Mouse (Mus musculus): ENCODE results near the gene Pjvk.

Pjvk gene

DNA sequence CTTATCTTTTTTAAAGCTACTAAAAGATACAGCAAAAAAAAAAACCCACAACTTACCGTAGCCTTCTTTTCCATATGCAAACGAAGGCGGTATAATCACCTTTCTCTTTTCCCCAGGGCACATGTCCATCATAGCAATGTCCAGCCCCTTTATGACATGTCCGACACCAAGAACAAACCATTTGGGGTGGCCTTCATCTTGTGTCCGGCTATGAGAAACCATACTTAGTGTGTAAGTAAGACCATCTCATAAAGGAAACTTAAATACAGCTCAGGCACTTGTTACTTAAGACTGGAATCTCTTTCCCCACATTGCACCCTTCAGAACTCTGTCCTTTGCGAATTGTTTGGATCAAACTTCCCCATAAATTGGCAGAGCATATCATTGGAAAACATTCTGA is 23.4 kb downstream of the Pjvk start:
- no peak for DNase-seq

DNA sequence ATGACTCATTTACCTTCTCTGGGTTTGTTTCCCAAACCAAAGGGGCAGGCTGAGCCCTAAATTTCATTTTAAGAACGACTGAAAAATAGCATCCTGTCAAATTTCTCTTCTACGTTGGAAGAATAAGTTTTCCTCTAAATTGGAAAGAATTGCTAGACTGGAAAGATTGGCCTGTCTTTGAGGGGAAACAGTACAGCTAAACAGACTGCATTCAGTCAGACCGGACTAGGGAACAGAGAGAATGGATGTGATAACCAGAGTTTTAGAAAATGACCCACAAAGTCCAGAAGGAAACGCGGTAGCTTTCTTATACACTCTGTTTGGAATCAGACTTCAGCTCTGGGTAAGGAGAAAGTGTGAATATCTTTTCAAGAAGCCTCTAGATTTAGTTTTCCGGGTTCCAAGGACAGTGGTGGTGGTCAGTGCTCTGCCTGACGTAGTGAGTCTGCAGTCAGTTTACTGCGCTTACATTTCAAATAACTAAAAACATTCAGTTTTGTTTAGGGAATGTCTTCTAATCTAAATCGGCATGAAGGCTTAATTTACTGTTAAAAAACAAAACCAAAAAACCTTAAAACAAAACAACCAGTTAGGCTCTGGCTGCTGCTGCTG is 24.0 kb downstream of the Pjvk start:
- DNase-seq: no peak

DNA sequence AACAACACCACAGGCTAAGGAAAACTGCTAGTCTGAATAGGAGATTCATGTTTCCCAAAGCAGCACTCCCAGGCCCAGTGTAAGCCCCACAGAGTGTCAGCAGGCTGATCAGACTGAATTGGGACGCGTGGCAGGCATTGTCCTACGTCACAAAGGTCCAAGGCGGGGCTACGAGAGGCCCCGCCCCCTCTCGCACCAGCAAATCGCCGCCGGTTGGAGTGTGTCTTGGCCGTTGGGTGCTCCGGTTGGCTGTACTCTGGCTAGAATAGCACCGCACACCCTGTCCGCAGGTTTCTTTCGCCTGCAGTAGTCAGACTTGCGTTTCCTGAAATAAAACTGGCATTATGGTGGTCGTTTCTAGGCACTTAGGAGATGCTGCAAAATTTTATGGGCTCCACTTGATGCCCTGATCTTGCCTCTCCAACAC is 24.7 kb downstream of the Pjvk start, which contains the start of gene Fkbp7:
TSS of gene Fkbp7 (minus strand) at position 151 of the 427 bp plus-strand sequence.
- peak; percentile 85 for DNase-seq

DNA sequence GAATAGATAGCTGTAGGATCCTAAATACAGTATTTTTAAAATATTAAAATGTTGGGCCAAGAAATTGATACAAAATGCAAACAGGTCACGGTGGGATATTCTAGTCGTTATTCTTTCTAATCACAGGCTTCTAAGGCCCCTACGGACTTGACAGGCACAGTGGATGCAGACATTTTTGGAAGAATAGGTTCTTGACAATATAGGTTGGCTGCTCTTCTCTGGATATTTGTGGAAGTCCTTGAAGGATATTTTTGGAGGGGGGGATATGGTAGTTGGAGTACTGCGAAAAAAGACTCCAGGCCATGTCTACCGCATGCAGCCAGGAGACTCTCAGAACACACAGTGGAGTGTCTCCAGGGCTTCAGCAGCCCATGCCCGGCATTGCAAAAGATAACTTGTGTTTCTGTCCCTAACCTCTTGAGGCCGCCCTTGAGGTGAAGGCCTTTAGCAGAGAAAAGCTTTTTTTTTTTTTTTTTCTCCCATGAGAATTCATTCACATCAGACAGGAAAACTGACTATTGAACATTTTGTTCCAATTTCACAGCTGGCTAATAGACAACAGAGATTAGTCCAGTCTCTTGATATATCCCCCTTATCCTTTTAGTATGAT is 25.3 kb downstream of the Pjvk start:
- DNase-seq: no peak

DNA sequence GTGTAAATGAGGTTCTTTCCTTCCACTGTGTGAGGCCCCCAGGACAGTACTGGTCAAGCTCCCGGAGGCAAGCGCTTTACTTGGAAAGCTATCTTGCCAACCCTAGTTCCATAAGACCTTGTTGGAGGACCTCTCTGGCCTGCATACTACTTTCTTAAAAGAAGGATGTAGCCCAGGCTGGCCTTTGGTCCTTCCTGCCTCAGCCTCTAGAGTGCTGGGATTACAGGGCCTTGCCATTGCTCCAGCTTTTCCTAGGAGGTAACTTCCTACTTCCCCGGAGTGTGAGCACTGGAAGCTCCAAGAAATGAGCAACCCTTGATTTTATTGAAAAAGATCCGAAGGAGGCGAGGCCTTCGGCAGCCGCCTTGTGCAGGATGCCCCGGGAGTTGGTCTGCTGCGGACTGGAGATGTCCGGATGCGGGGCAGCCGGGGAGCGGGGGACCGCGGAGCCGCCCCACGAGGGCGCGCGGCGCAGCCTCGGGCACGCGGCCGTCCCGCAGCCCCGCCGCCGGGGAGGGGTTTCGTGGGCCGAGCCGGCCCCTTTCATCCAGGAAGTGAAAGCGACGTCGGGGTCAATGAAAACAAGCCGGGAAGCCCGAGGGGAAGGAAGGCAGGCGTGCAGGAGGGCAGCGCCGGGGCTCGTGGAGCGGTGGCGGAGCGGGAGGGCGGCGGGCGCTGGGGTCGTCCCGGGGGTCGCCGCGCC is 26.6 kb downstream of the Pjvk start, which contains the start of gene Plekha3:
TSS of gene Plekha3 (plus strand) at position 557 of the 703 bp plus-strand sequence.
- peak; percentile 87 for DNase-seq

DNA sequence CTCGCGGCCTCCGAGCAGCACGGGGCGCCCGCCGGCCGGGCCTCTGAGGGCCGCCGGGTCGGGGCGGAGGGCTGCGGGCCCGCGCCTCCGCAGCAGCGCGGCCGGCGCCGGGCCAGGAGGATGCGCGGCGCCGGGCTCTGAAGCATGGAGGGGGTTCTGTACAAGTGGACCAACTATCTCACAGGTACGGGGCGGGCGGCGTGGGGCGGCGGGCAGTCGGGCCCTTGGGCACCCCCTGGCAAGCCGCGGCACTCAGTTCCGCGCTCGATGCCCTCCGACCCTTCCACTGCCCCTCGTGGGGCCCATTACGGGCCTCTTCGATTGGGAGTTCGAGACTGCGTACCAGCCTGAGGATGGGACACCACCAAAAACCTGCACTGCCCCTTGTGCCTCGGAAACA is 27.2 kb downstream of the Pjvk start:
- no peak for DNase-seq

DNA sequence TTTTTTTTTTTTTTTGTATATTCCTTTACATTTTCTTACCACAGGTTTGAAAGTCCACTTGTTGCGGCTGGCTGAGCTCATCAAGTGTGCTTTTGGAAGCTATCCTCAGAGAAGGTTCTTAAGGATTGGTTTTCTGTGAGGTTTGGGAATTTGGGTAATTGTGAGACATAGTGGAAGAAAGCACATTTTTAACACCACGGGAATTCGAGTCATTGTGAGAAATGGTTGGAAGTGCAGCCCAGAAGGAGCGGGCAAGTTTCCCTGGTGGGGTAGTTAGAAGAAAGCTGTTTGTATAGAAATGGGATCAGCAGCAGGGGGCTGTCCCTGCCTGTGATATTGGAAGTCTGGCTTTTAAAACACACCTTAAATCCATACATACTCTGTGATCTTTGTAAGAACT is 27.7 kb downstream of the Pjvk start:
- no peak for DNase-seq

DNA sequence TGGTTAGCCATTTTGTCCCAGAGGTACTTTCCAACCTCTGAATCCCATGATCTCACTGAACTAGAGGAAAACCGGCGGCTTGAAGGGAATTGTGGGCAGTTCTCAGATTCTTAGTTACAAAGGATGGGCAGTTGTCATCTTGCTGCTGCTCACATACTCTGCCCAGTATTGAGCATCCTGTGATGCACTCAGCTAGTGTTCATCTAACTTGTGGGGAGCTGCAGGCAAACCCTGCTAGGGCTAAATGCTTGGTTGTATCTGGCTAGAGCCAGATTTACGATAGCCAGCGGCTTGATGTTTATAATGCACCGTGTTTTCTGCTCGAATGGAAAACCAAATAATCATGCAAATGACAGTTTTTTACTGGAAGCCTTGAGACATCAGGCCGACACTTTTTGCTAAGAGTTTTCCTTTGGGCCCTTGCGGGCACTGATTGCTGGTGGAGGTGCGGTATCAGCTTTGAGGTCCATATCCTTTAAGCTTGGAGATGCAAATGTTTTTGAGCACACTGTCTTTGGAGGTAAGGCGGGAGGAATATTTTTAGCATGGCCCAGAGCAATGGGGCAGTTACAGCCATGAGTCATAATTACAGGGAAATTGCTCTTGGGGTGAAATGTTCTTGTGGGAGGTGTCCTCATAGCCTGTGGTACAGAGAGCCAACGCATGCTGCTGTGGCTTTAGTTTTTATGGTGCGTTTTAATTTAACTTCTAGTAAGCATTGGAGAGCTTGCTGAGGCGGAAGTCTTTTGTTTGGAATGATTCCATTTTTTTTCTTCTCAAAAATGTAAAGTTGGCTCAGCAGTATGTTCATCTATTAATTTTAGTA is 28.3 kb downstream of the Pjvk start:
- no peak for DNase-seq

DNA sequence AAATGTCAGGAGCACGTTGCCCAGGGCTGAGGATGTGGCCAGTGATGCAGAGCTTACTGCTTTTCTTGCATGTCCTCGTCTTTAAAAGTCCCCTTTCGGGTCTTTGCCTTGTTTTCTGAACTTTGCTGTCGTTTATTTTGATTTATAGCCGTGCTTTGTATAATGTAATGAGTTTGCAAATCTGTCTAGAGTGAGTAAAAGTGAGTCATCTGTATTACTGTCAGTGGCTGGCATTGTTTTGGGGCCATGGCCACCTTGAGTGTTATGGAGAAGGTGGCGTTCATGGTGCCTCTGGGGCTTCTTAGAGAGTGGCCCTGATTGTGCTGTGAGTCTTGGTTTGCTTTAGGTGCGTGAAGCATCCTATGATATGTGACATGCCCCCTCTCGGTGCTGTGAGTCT is 34.0 kb downstream of the Pjvk start:
- DNase-seq: no peak

DNA sequence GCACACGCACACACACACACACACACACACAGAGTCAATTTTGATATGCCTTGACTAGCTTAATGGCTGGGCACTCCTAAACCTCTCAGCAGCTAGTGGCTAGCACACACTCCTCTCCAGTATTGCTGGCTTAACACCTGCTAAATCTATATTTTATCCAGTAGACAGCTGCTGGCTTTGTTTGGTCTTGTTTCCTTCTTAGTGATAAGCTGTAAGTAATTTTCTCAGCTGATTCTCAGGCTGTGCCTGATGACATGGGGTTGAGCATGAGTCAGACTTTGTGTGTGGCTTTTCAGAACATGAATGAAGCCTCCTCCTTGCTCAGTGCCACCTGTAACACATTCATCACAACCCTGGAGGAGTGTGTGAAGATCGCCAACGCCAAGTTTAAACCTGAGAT is 38.7 kb downstream of the Pjvk start:
- DNase-seq: no peak

DNA sequence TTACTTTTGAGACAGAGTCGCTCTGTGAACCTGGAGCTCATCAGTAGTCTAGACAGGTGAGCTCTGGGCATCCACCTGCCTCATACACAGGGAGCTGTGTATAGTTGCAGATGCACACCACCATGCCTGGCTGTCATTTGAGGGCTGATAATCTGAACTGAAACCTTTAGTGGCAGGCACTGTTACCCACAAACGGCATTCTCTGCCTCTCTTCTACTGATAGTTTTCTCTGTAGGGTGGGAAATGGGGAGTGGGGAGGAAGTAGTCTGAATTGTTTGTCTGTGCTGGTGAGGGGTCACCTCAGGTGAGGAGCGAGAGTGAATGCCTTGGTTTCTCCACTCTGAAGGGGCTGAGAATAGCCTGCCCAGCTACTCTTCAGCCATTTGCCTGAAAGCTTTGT is 39.3 kb downstream of the Pjvk start:
- no peak for DNase-seq

DNA sequence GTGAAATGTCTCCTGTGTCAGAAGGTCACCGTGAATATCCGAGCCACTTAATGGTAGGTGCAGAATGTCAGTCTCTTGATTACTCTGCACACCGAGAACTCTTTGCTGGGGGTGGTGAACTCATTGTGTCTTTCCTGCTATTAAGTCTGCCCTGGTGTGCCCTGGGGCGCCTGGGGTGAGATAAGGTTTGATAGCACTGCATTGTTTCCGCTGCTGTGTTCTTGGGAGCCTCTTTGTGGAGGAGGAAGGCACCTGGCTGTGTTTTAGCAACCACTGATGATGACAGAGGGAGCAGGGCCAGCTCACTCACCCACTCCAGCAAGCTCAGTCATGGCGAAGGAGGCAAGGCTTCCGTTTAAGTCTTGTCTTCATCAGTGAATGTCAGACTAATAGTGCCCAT is 39.9 kb downstream of the Pjvk start:
- DNase-seq: no peak

DNA sequence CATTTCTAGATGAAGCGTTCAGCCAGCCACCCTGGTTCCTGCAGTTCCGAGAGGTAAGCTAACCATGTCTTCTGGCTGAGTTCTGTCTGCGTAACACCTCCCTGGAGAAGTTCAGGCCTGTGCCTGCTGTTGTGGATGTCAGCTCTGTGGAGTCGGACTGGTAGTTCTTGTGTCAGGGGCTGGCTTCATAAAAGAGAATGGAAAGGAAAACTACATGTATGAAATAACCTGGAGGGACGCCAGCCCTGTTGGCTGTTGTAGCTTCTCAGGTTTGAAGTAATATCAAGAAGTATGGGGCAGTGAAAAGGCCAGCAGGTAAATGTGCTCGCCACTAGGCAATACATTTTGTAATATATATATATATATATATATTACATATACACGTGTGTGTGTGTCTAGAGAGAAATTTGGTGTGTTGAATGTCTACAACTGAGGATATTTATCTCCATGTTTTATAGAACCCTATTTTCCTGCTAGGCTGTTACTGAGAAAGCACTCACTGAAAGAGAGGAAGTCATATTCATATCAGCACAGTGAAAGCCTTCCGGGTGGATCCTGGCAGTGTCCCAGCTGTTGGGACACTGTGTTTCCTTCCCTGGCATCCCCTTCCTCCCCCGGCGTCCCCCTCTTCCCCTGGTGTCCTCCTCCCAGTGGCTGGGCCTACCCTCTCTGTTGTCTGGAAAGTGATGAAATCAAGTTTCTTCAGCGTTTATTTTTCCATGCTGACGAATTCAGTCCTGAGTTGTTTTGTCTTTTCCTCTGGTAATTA is 42.3 kb downstream of the Pjvk start:
- DNase-seq: no peak

DNA sequence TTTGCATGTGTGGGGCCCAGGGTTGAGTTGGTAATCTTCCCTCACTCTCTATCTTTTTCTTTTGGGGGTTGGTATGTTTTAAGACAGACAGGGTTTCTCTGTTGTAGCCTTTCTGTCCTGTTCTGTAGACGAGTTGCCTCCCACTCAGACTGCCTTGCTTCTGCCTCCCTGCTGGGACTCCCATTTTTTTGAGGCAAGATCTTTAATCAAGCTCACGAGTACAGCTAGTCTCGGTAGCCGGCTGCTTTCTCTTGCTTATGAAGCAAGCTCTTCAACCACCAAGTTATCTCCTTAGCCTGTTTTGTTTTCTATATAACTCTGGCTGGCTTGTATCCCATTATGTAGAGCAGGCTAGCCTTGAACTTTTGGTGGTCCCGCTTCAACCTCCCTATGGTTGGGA is 45.5 kb downstream of the Pjvk start:
- DNase-seq: no peak

DNA sequence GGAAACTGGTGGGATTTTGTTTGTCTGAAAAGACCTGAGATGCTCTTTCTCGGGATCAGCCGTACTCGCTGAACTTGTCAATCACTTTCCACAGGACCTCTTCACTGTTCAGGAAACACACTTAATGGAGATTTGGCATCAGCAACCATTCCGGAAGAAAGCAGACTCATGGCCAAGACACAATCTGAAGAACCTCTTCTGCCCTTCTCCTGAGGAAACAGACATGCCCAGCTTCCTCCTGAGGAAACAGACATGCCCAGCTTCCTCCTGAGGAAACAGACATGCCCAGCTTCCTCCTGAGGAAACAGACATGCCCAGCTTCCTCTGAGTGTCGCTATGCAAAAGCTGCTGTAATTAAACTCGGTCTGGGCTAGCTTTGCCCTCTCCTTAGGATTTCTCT is 47.0 kb downstream of the Pjvk start:
- no peak for DNase-seq

DNA sequence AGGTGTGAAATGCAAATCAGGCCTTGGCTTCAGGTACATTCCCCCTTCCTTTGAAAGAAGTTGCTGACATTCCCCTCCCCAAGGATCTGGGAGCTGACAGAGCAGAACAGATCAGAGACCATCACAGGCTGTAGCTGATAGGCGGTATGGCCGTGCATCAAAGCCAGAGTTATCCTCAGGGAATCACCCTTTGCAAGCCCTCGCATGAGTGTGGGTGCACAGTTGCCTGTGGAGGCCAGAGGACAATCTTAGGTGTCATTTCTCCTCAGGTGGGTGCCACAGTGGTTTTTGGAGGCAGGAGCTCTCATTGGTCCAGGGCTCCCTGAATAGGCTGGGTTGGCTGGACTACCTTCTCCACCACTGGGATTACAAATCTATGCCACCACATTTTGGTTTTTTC is 53.9 kb downstream of the Pjvk start:
- DNase-seq: no peak

DNA sequence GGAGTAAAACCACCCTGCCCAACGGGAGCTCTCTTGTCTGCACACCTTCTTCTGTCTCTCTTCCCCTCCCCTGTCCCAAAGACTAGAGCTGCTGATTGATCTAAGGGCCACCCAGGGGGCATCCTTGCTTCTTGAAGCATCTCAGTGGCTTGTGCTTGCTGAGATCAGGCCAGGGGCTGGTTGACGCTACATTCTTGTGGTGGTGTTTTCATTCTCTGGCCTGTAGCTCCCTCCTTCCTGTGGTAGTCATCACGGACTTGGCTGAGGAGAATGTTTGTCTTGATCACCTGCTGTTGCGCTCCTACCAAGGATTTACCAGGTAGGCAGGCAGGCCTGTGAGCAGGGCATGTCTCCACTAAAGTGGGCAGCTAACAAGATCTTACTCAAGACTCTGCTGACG is 54.5 kb downstream of the Pjvk start:
- DNase-seq: no peak

DNA sequence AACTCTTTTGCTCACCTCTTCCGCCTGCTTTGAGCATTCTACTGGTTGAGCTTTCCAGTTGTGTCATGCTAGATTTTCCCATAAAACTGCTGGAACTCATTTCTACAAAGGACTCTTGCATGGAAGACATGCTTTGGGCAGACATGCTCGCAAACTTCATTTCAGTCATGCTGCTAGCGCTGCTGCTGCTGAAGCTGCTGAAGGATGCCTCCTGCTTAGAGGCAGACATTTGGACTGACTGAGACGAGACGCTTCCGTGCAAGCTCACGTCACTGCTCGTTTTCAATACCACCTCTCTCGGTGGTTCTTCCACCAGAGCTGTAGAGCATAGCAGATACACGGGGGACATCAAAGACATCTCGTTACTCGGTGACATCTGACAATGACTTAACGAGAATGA is 57.4 kb downstream of the Pjvk start:
- DNase-seq: no peak
